Mouse (Mus musculus) forebrain, embryonic 12.5 days (tissue): ENCODE measurements at regions not wholly inside any gene's neighbourhood (a gene's known extent, or its start where the extent isn't known, plus 50 kb on each side); places are given as distances from the start of the nearest gene placed in this dataset.
A peak's percentile ranks its signal among the peaks of the same experiment; 100 is the strongest.

Experiments used
- ATAC-seq: fragments of 200-750 bp; cut with Nextera tagmentation; 2 replicates; pipeline ENCODE4 v1.8.0; 2017; ENCODE audit warnings: moderate TSS enrichment; ENCODE audit not compliant: low FRiP score
- H3K27ac ChIP-seq: fragments of 300-500 bp; sonication (generic); 2 replicates; pipeline ENCODE4 v1.5.1; 2016; ENCODE audit warnings: mild to moderate bottlenecking
- H3K27me3 ChIP-seq: fragments of 300-500 bp; sonication (generic); 2 replicates; pipeline ENCODE4 v1.6.1; 2016; ENCODE audit warnings: mild to moderate bottlenecking
- H3K36me3 ChIP-seq: fragments of 300-500 bp; sonication (generic); replicated peaks from 2 replicates; pipeline ENCODE4 v1.6.1; 2016; ENCODE audit warnings: mild to moderate bottlenecking
- H3K4me1 ChIP-seq: fragments of 300-500 bp; sonication (generic); 2 replicates; pipeline ENCODE4 v1.6.1; 2016
- H3K4me2 ChIP-seq: fragments of 300-500 bp; sonication (generic); 2 replicates; pipeline ENCODE4 v1.6.1; 2016; ENCODE audit warnings: mild to moderate bottlenecking, moderate library complexity
- H3K4me3 ChIP-seq: fragments of 300-500 bp; sonication (generic); replicated peaks from 2 replicates; pipeline ENCODE4 v1.5.1; 2016; ENCODE audit warnings: mild to moderate bottlenecking
- H3K9ac ChIP-seq: fragments of 300-500 bp; sonication (generic); 2 replicates; pipeline ENCODE4 v1.6.1; 2016; ENCODE audit warnings: mild to moderate bottlenecking
- H3K9me3 ChIP-seq: fragments of 300-500 bp; sonication (generic); 2 replicates; pipeline ENCODE4 v1.6.1; 2016
- WGBS: fragments of 180-500 bp; shearing (Covaris S2); methylation state at CpG from one replicate; pipeline ENCODE4 v1.1.7; 2016; 5-methylcytosine and 5-hydroxymethylcytosine counted together

GRCm38 (mm10) chr5:70024571-70024970 lies 432.4 kb upstream of the Gnpda2 start:
- H3K27me3 ChIP-seq, result no peaks in the 10 kb centered on the region
- H3K4me3 ChIP-seq, result no peak overlapping the region
- no peak overlapping the region for H3K4me2 ChIP-seq
- H3K4me1 ChIP-seq, result no peaks in the 10 kb centered on the region
- no peaks in the 10 kb centered on the region for H3K36me3 ChIP-seq
- no peak overlapping the region for H3K9ac ChIP-seq
- H3K9me3 ChIP-seq, result no peaks in the 10 kb centered on the region
- 65% methylated on average over 2 of the region's 2 CpGs for WGBS
- ATAC-seq, result 0 out of 2 replicates have a peak, but pooled peaks have one; percentile 39
- no peak overlapping the region for H3K27ac ChIP-seq

- Histone ChIP-seq H3K36me3 (no peaks in the 10 kb centered on the region), H3K9me3 (no peaks in the 10 kb centered on the region), H3K9ac (no peak overlapping the region), H3K4me2 (no peak overlapping the region), H3K4me3 (no peak overlapping the region), H3K27me3 (no peaks in the 10 kb centered on the region), H3K4me1 (no peaks in the 10 kb centered on the region), H3K27ac (no peak overlapping the region)
- ATAC-seq, result no peak
- WGBS, result 48% methylated on average over 1 of the region's 1 CpGs
Measured at GRCm38 (mm10) chr5:70011951-70012350, 419.8 kb upstream of the Gnpda2 start.
